Mouse (Mus musculus): ENCODE results near the gene Bmp5. TPM values are rescaled to one million over a fixed set of nuclear protein-coding genes. Genes with fewer than 3 reads are reported as not detected.
A peak's percentile ranks its signal among the peaks of the same experiment; 100 is the strongest.
"Not testable (repeated sequence)": the region's sequence is repeated elsewhere in the genome, so short reads cannot be mapped to it uniquely, and the experiment has no call there.

Bmp5 gene
- total and polyA plus RNA-seq, 2 experiments from 2014 or later, result 2.5 to 3.0 TPM

- Histone ChIP-seq H3K4me1 (ENCODE audit: insufficient read depth, low read length) (no peaks in the 10 kb centered on the region), H3K27me3 (ENCODE audit: insufficient read depth, low read length) (no peaks in the 10 kb centered on the region), H3K9ac (replicated peaks; ENCODE audit: low read length, poor library complexity, severe bottlenecking) (no peak overlapping the region), H3K27ac (ENCODE audit: low read depth, low read length) (no peak overlapping the region), H3K4me3 (ENCODE audit: low read depth, low read length) (no peak overlapping the region), H3K4me2 (ENCODE audit: low read depth, low read length, poor library complexity, severe bottlenecking) (no peak overlapping the region), H3K9me3 (ENCODE audit: low read length) (no peaks in the 10 kb centered on the region), H3K36me3 (ENCODE audit: insufficient read depth, low read length) (no peaks in the 10 kb centered on the region)
- DNase-seq (ENCODE audit: low spot score) (no peak), ATAC-seq (ENCODE audit: low FRiP score) (no peak)
- WGBS, result 82% methylated on average over 5 of the region's 5 CpGs
- TF ChIP-seq CTCF (IDR thresholded peaks at IDR 0.05), result no peak
Measured at GRCm38 (mm10) chr9:75785959-75786358, 10.8 kb downstream of the Bmp5 start.

GRCm38 (mm10) chr9:75787121-75787520 lies 12.0 kb downstream of the Bmp5 start:
- Histone ChIP-seq H3K36me3 (ENCODE audit: insufficient read depth, low read length) (no peaks in the 10 kb centered on the region), H3K9me3 (ENCODE audit: low read length) (no peaks in the 10 kb centered on the region), H3K4me2 (ENCODE audit: low read depth, low read length, poor library complexity, severe bottlenecking) (no peak overlapping the region), H3K27ac (ENCODE audit: low read depth, low read length) (no peak overlapping the region), H3K4me1 (ENCODE audit: insufficient read depth, low read length) (no peaks in the 10 kb centered on the region), H3K27me3 (ENCODE audit: insufficient read depth, low read length) (no peaks in the 10 kb centered on the region), H3K4me3 (ENCODE audit: low read depth, low read length) (no peak overlapping the region), H3K9ac (replicated peaks; ENCODE audit: low read length, poor library complexity, severe bottlenecking) (no peak overlapping the region)
- 94% methylated on average over 15 of the region's 15 CpGs for WGBS
- no peak for DNase-seq (ENCODE audit: low spot score)
- ATAC-seq (ENCODE audit: low FRiP score), result no peak
- no peak for TF ChIP-seq CTCF (IDR thresholded peaks at IDR 0.05)

- no peaks in the 10 kb centered on the region for H3K4me1 ChIP-seq (ENCODE audit: insufficient read depth, low read length)
- peak; percentile 49 for DNase-seq (ENCODE audit: low spot score)
- H3K27ac ChIP-seq (ENCODE audit: low read depth, low read length), result no peak overlapping the region
- TF ChIP-seq CTCF (IDR thresholded peaks at IDR 0.05), result no peak
- no peak overlapping the region for H3K9ac ChIP-seq (replicated peaks; ENCODE audit: low read length, poor library complexity, severe bottlenecking)
- H3K9me3 ChIP-seq (ENCODE audit: low read length), result no peaks in the 10 kb centered on the region
- no peak overlapping the region for H3K4me3 ChIP-seq (ENCODE audit: low read depth, low read length)
- no peak for ATAC-seq (ENCODE audit: low FRiP score)
- no peaks in the 10 kb centered on the region for H3K36me3 ChIP-seq (ENCODE audit: insufficient read depth, low read length)
- H3K4me2 ChIP-seq (ENCODE audit: low read depth, low read length, poor library complexity, severe bottlenecking), result no peak overlapping the region
- 53% methylated on average over 7 of the region's 7 CpGs for WGBS
- H3K27me3 ChIP-seq (ENCODE audit: insufficient read depth, low read length), result no peaks in the 10 kb centered on the region
Measured at GRCm38 (mm10) chr9:75789879-75790428, 14.8 kb downstream of the Bmp5 start.

GRCm38 (mm10) chr9:75804940-75805339 lies 29.8 kb downstream of the Bmp5 start:
- Histone ChIP-seq H3K4me1 (ENCODE audit: insufficient read depth, low read length) (no peaks in the 10 kb centered on the region), H3K4me3 (ENCODE audit: low read depth, low read length) (no peak overlapping the region), H3K36me3 (ENCODE audit: insufficient read depth, low read length) (no peaks in the 10 kb centered on the region), H3K9ac (replicated peaks; ENCODE audit: low read length, poor library complexity, severe bottlenecking) (no peak overlapping the region), H3K27me3 (ENCODE audit: insufficient read depth, low read length) (no peaks in the 10 kb centered on the region), H3K9me3 (ENCODE audit: low read length) (no peaks in the 10 kb centered on the region), H3K4me2 (ENCODE audit: low read depth, low read length, poor library complexity, severe bottlenecking) (no peak overlapping the region), H3K27ac (ENCODE audit: low read depth, low read length) (no peak overlapping the region)
- ATAC-seq (ENCODE audit: low FRiP score), result no peak
- 90% methylated on average over 6 of the region's 6 CpGs for WGBS
- DNase-seq (ENCODE audit: low spot score), result no peak
- TF ChIP-seq CTCF (IDR thresholded peaks at IDR 0.05), result no peak

- DNase-seq (ENCODE audit: low spot score); H3K9ac ChIP-seq (replicated peaks; ENCODE audit: low read length, poor library complexity, severe bottlenecking); H3K4me2 ChIP-seq (ENCODE audit: low read depth, low read length, poor library complexity, severe bottlenecking); H3K27me3 ChIP-seq (ENCODE audit: insufficient read depth, low read length); H3K36me3 ChIP-seq (ENCODE audit: insufficient read depth, low read length); H3K9me3 ChIP-seq (ENCODE audit: low read length); H3K27ac ChIP-seq (ENCODE audit: low read depth, low read length); H3K4me3 ChIP-seq (ENCODE audit: low read depth, low read length); H3K4me1 ChIP-seq (ENCODE audit: insufficient read depth, low read length): not testable (repeated sequence)
- peak; percentile 62; the same call in 1 of the 2 replicates for ATAC-seq (ENCODE audit: low FRiP score)
- WGBS, result 83% methylated on average over 3 of the region's 4 CpGs
Measured at GRCm38 (mm10) chr9:75808179-75808578, 33.0 kb downstream of the Bmp5 start.

- H3K4me3 ChIP-seq (ENCODE audit: low read depth, low read length), result no peak overlapping the region
- 42% methylated on average over 7 of the region's 7 CpGs for WGBS
Measured at GRCm38 (mm10) chr9:75808659-75809058, 33.5 kb downstream of the Bmp5 start.

More at GRCm38 (mm10) chr9:75808659-75809058, 33.5 kb downstream of the Bmp5 start:
- DNase-seq (ENCODE audit: low spot score) (no peak), ATAC-seq (ENCODE audit: low FRiP score) (no peak)
- no peak overlapping the region for H3K9ac ChIP-seq (replicated peaks; ENCODE audit: low read length, poor library complexity, severe bottlenecking)
- no peaks in the 10 kb centered on the region for H3K4me1 ChIP-seq (ENCODE audit: insufficient read depth, low read length)
- no peak overlapping the region for H3K4me2 ChIP-seq (ENCODE audit: low read depth, low read length, poor library complexity, severe bottlenecking)
- H3K27me3 ChIP-seq (ENCODE audit: insufficient read depth, low read length), result no peaks in the 10 kb centered on the region
- H3K9me3 ChIP-seq (ENCODE audit: low read length), result no peaks in the 10 kb centered on the region
- H3K36me3 ChIP-seq (ENCODE audit: insufficient read depth, low read length), result no peaks in the 10 kb centered on the region
- TF ChIP-seq CTCF (IDR thresholded peaks at IDR 0.05), result no peak
- no peak overlapping the region for H3K27ac ChIP-seq (ENCODE audit: low read depth, low read length)
